Mouse (Mus musculus) testis, adult 2 months (tissue): ENCODE measurements around the gene Mab21l2. TPM values are rescaled to one million over a fixed set of nuclear protein-coding genes. Genes with fewer than 3 reads are reported as not detected.

ENCODE experiments used
- H3K27ac ChIP-seq: fragments of 200-500 bp; 2 replicates; pipeline ENCODE4 v1.5.1; 2012; ENCODE audit warnings: low read depth, low read length; ENCODE audit not compliant: control insufficient read depth, insufficient read depth
- H3K27me3 ChIP-seq: fragments of 200-500 bp; 2 replicates; pipeline ENCODE4 v1.6.1; 2012; ENCODE audit warnings: mild to moderate bottlenecking, low read length, moderate library complexity; ENCODE audit not compliant: control insufficient read depth, insufficient read depth
- H3K36me3 ChIP-seq: fragments of 200-500 bp; 2 replicates; pipeline ENCODE4 v1.6.1; 2012; ENCODE audit warnings: mild to moderate bottlenecking, low read length; ENCODE audit not compliant: control insufficient read depth, insufficient read depth
- H3K4me1 ChIP-seq: fragments of 200-500 bp; 2 replicates; pipeline ENCODE4 v1.6.1; 2012; ENCODE audit warnings: low read length; ENCODE audit not compliant: control insufficient read depth, insufficient read depth
- H3K4me3 ChIP-seq: fragments of 200-500 bp; 2 replicates; pipeline ENCODE4 v1.5.1; 2012; ENCODE audit warnings: low read depth, mild to moderate bottlenecking, low read length, moderate library complexity, mixed read lengths; ENCODE audit not compliant: control insufficient read depth
- CTCF ChIP-seq: fragments of 200-500 bp; IDR thresholded peaks from 2 replicates; pipeline ENCODE4 v1.5.1; 2012; ENCODE audit warnings: low read depth, mild to moderate bottlenecking, inconsistent platforms, low read length, moderate library complexity; ENCODE audit not compliant: control insufficient read depth, insufficient read depth, insufficient replicate concordance
- POLR2A ChIP-seq: fragments of 200-500 bp; IDR thresholded peaks from 2 replicates; pipeline ENCODE4 v1.6.1; 2012; ENCODE audit warnings: low read depth, mild to moderate bottlenecking, inconsistent platforms, low read length, moderate library complexity; ENCODE audit not compliant: control insufficient read depth
- polyA plus RNA-seq: library from polyadenylated mRNA; depleted of rRNA; stranded (reverse); fragments of >200 nt; gene quantifications from 2 replicates; pipeline ENCODE4 v1.2.3, GENCODE M21; 2012

Gene Mab21l2
- polyA plus RNA-seq, 1 experiment = 0.04 TPM

DNA sequence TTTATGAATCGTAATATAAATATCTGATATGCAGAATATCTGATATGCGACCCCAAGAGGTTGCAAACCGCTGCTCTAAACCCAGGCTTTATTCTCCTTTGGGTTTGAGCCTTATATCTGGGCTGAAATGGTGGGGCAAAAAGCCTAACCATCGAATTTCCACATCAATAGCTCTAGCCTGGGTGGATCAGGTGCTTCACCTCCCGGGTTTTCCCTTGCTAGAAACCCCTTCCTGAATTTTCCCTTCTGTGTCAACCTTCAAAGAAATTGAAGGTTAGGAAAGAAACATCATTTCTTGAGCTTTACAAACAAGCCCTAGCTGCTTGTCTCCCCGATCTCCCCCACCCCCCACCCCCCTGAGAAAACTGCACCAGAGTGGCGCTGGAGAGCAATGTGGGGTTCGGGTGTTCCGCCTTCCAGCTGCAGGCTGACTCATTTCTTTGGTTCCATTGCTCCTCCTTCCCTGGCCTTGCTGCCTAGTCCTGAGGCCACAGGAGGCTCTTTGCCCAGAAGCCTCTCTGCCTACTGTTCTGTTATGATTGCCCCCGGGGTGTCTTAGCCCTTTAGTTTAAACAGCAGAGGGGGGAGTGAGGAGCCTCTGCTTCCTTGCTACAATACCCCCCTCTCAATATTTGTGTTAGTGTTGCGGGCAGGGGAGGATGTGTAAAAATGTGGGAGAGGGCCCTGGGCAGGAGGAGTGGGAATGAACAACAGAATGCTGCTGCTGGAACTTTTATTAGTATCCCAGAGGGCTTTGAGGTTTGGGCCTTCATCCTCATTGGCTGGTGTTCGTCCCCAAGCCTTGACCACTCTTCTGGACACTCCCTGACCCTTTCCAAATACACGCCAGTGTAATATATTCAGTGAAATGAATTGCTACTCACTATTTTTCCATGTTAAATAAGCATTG is 9.5 kb downstream of the Mab21l2 start:
- Histone ChIP-seq H3K27me3 (no peaks in the 10 kb centered on the region), H3K27ac (no peak overlapping the region), H3K4me1 (peaks cover 3% of the 10 kb centered on the region), H3K36me3 (no peaks in the 10 kb centered on the region), H3K4me3 (peak overlapping the region; percentile 13)
- no peak for TF ChIP-seq CTCF
- TF ChIP-seq POLR2A = no peak

DNA sequence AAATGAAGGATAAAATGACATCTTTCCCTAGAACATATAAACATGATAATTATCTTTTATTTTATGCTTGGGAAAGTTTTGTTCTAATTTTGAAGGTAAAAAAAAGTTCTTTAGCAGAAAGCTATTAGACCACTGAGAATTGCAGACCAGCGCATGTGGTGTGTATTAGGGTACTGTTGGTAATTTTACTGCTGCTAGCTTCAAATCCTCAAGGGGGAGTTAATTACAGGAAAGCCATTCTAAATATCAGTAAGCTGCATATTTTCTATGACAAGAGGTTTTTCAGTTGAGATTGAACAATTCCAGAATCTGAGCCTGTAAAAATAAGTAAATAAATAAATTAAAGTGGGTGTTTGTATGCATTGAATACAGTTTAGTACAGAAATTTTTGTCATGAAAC is 11.7 kb downstream of the Mab21l2 start:
- Histone ChIP-seq H3K27ac (no peak overlapping the region), H3K36me3 (no peaks in the 10 kb centered on the region), H3K27me3 (no peaks in the 10 kb centered on the region), H3K4me3 (no peak overlapping the region), H3K4me1 (peaks cover 3% of the 10 kb centered on the region)
- TF ChIP-seq POLR2A = no peak
- TF ChIP-seq CTCF = no peak

DNA sequence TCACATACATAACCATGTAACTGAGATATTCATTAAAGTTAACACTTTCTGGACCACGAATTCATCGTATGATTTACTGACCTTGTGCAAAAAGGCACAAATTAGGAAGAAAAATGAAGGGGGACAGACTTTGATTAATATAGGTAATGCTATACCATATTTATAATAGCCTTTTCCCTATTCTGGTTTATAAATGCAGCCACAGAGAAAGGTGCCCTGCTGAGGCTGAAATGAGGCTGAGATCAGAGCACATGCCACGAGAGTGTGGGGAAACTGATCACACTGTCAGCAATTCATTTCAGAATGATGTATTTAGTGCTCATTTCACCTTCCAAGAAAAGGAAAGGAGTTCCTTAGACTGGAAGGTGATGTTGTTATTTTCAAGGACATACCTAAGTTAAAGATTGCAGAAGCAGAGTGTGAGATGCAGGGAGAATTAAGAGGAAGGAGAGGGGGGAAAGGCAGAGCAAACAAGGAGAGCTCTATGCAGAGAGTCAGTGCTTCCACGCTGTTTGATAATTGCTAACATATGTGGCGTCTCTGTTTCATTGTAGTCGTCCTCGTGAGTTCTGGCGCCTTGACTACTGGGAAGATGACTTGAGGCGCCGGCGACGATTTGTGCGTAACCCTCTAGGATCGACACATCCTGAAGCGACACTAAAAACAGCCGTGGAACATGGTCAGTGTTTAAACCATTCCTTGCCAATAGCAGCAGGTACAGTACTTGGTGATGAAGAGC is 16.7 kb downstream of the Mab21l2 start:
- H3K36me3 ChIP-seq = no peaks in the 10 kb centered on the region
- H3K27me3 ChIP-seq = no peaks in the 10 kb centered on the region
- no peak overlapping the region for H3K27ac ChIP-seq
- no peak overlapping the region for H3K4me3 ChIP-seq
- H3K4me1 ChIP-seq = no peaks in the 10 kb centered on the region
- TF ChIP-seq CTCF (no peak), POLR2A (no peak)

DNA sequence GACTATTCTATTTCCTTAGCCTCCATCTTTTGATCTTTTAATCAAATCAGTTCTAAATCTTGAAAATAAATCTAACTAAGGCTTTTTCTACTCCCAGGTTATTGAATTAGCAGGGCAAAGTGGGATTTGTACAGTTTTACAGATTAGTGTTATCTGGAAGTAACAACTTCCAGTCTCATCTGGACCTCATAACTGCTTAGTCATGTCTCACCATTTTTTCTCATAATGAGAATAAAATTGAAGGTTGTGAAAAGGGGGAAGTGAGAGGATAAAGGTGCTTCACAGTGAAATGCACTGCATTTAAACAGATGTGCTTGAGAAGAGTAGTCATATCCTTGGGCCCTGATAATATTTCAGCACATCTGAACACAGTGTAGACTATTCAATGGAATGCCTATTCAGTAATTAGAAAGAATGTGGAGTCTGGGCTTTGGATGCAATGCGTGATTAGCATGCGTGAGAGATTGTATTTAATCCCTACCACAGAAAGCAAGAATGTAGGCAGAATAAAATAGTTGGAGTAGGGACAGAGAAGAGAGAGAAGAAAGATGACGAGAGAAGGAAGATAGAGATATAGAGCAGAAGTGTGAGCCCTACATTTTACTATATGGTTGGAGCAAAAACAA is 25.4 kb downstream of the Mab21l2 start:
- H3K36me3 ChIP-seq = no peaks in the 10 kb centered on the region
- no peaks in the 10 kb centered on the region for H3K4me1 ChIP-seq
- no peak for TF ChIP-seq POLR2A
- TF ChIP-seq CTCF = no peak
- H3K27me3 ChIP-seq = no peaks in the 10 kb centered on the region
- H3K4me3 ChIP-seq = no peak overlapping the region
- H3K27ac ChIP-seq = no peak overlapping the region

DNA sequence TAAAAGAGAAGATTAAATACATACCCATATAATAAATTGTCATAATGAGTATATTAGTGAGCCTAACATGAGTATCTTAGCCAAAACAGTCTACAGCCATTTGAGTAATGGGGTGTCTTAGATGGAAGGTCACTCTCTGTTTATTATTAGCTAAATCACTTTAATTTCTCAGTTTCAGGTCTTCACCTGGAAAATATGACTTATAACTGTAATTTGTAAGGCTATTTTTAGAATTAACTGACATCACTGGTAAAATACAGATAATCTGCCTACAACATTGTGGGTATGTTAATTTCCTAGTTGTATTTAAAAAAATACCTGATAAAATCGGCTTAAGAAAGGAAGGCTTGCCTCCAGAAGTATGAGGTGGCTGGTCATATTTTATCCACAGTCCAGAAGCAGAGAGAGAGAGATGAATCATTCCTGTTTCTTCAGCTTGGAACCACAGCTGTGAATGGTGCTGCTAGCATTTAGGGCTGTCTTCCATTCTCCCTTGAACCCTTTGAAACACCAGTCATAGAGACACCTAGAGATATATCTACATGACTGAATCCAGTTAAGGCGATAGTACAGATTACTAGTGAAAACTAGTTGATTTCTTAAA is 29.8 kb downstream of the Mab21l2 start:
- Histone ChIP-seq H3K4me3 (no peak overlapping the region), H3K27me3 (no peaks in the 10 kb centered on the region), H3K27ac (no peak overlapping the region), H3K36me3 (no peaks in the 10 kb centered on the region), H3K4me1 (no peaks in the 10 kb centered on the region)
- TF ChIP-seq POLR2A = no peak
- no peak for TF ChIP-seq CTCF

DNA sequence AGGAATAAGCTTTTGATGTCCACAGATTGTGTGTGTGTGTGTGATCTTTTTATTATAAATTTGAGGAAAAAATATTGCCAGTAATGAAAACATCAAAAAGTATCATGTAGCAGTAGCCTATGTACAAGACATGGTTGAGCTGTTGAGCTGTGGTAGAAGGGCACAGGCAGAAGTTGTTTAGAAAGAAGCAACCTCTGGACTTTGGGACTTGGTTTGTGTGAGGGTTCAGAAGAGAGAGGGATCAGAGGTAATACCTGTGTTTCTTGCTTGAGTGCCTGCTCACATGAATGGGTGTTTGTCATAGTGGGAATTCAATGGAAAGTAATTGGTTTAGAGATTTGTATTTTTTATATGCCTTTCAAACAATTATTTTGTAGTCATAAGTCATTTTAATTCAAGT is 47.8 kb downstream of the Mab21l2 start:
- no peak for TF ChIP-seq POLR2A
- Histone ChIP-seq H3K4me1 (no peaks in the 10 kb centered on the region), H3K36me3 (no peaks in the 10 kb centered on the region), H3K27me3 (no peaks in the 10 kb centered on the region), H3K4me3 (no peak overlapping the region), H3K27ac (no peak overlapping the region)
